Mouse (Mus musculus): Measurements from ENCODE around the gene Olfr54. TPM values are rescaled to one million over a fixed set of nuclear protein-coding genes. Genes with fewer than 3 reads are reported as not detected.

The Olfr54 gene
- polyA plus RNA-seq, 1 experiment from 2014 or later = not detected

- Histone ChIP-seq H3K27me3 (replicated peaks; ENCODE audit: control insufficient read depth, insufficient read depth, low read length) (no peaks in the 10 kb centered on the region), H3K9ac (ENCODE audit: low read depth, low read length) (no peak overlapping the region), H3K27ac (ENCODE audit: low read depth, low read length) (no peak overlapping the region), H3K9me3 (ENCODE audit: control insufficient read depth) (no peaks in the 10 kb centered on the region), H3K4me3 (ENCODE audit: low read depth, low read length) (no peak overlapping the region), H3K4me2 (replicated peaks; ENCODE audit: low read depth) (no peak overlapping the region), H3K4me1 (replicated peaks; ENCODE audit: control insufficient read depth, insufficient read depth, low read length) (no peaks in the 10 kb centered on the region), H3K36me3 (ENCODE audit: control insufficient read depth, insufficient read depth) (peaks cover 21% of the 10 kb centered on the region)
- ATAC-seq = no peak
- 94% methylated on average over 8 of the region's 8 CpGs for WGBS
- no peak for TF ChIP-seq CTCF (IDR thresholded peaks at IDR 0.05; ENCODE audit: low read depth)
These were observed 49.8 kb downstream of the Olfr54 start for GRCm38 (mm10) chr11:51063841-51064240.

Other genes with a start within 250 kb of the Olfr54 start
- gene Zfp354c, start 186.5 kb upstream of the Olfr54 start, polyA plus RNA-seq (2015; fragmentation: Nextera tagmentation; extraction: Ambion mirVana) = 3.4 and 3.5 TPM in 2 replicates
- 0.08 and 0.18 TPM in 2 replicates for gene Zfp879, start 172.7 kb upstream of the Olfr54 start, polyA plus RNA-seq (2015; fragmentation: Nextera tagmentation; extraction: Ambion mirVana)
- not detected in 2 replicates for gene Grm6, start 163.6 kb upstream of the Olfr54 start, polyA plus RNA-seq (2015; fragmentation: Nextera tagmentation; extraction: Ambion mirVana)
- gene Zfp454, start 126.6 kb upstream of the Olfr54 start, polyA plus RNA-seq (2015; fragmentation: Nextera tagmentation; extraction: Ambion mirVana) = 1.1 and 1.2 TPM in 2 replicates
- 2.1 and 2.7 TPM in 2 replicates for gene Zfp2, start 98.1 kb upstream of the Olfr54 start, polyA plus RNA-seq (2015; fragmentation: Nextera tagmentation; extraction: Ambion mirVana)
- 0.54 and 0.63 TPM in 2 replicates for gene Zfp354b, start 82.6 kb upstream of the Olfr54 start, polyA plus RNA-seq (2015; fragmentation: Nextera tagmentation; extraction: Ambion mirVana)
- gene 4933414I15Rik, start 70.5 kb upstream of the Olfr54 start, polyA plus RNA-seq (2015; fragmentation: Nextera tagmentation; extraction: Ambion mirVana) = not detected in 2 replicates
- not detected in 2 replicates for gene Prop1, start 60.5 kb upstream of the Olfr54 start, polyA plus RNA-seq (2015; fragmentation: Nextera tagmentation; extraction: Ambion mirVana)
- gene Olfr1378, start 47.7 kb upstream of the Olfr54 start, polyA plus RNA-seq (2015; fragmentation: Nextera tagmentation; extraction: Ambion mirVana) = not detected in 2 replicates
- not detected in 2 replicates for gene Olfr1377, start 32.3 kb upstream of the Olfr54 start, polyA plus RNA-seq (2015; fragmentation: Nextera tagmentation; extraction: Ambion mirVana)
- gene Olfr51, start 10.6 kb upstream of the Olfr54 start, polyA plus RNA-seq (2015; fragmentation: Nextera tagmentation; extraction: Ambion mirVana) = not detected in 2 replicates
- not detected in 2 replicates for gene Olfr1375, start 33.9 kb downstream of the Olfr54 start, polyA plus RNA-seq (2015; fragmentation: Nextera tagmentation; extraction: Ambion mirVana)
- gene Zfp354a, start 45.0 kb downstream of the Olfr54 start, polyA plus RNA-seq (2015; fragmentation: Nextera tagmentation; extraction: Ambion mirVana) = 2.3 and 2.6 TPM in 2 replicates
- gene Gm12569, start 206.2 kb downstream of the Olfr54 start, polyA plus RNA-seq (2015; fragmentation: Nextera tagmentation; extraction: Ambion mirVana) = not detected in 2 replicates
- gene Clk4, start 247.5 kb downstream of the Olfr54 start, polyA plus RNA-seq (2015; fragmentation: Nextera tagmentation; extraction: Ambion mirVana) = 47.5 and 51.6 TPM in 2 replicates
- gene BC049762, start 248.8 kb downstream of the Olfr54 start, polyA plus RNA-seq (2015; fragmentation: Nextera tagmentation; extraction: Ambion mirVana) = 0.76 and 0.83 TPM in 2 replicates

Measured in intestine, postnatal 0 days (tissue).